In genomic region chr8:104538896-104539295, GRCm38 (mm10) we compare ENCODE assay signal across 27 mouse cellular contexts. TPM values are rescaled to one million over a fixed set of nuclear protein-coding genes. Genes with fewer than 3 reads are reported as not detected.
"Had no signal": no experiment of that assay in that cellular context is flagged by ENCODE, and none has a peak within 500 bp of the region (broad histone marks: within the 10 kb centered on the region; RNA-seq: fewer than 3 reads in every experiment).

No protein-coding gene starts in this region.

- H3K4me2 ChIP-seq: heart, embryonic 11.5 days; heart, embryonic 13.5 days; heart, embryonic 15.5 days; hindbrain, embryonic 12.5 days; hindbrain, embryonic 14.5 days; intestine, embryonic 15.5 days; limb, embryonic 12.5 days; liver, embryonic 11.5 days; liver, embryonic 13.5 days had no signal

- H3K27ac ChIP-seq: gastrocnemius, adult 2 months; heart, adult 2 months; heart, embryonic 13.5 days; heart, embryonic 15.5 days; hindbrain, embryonic 10.5 days; hindbrain, embryonic 12.5 days; hindbrain, embryonic 14.5 days; intestine, embryonic 15.5 days; limb, embryonic 10.5 days; limb, embryonic 12.5 days; liver, embryonic 13.5 days had no signal

- H3K9me3 ChIP-seq: heart, embryonic 13.5 days; heart, embryonic 15.5 days; hindbrain, embryonic 10.5 days; hindbrain, embryonic 12.5 days; intestine, embryonic 15.5 days; limb, embryonic 10.5 days; limb, embryonic 12.5 days; liver, embryonic 13.5 days had no signal

- H3K9ac ChIP-seq: heart, embryonic 13.5 days; heart, embryonic 15.5 days; hindbrain, embryonic 12.5 days; hindbrain, embryonic 14.5 days; intestine, embryonic 15.5 days; limb, embryonic 12.5 days; liver, embryonic 13.5 days had no signal

- ATAC-seq: hindbrain, embryonic 16.5 days; inflammation-experienced regulatory T-cells, adult 6 months; intestine, embryonic 15.5 days; intestine, postnatal 0 days had no signal

- H3K36me3 ChIP-seq: heart, embryonic 13.5 days; heart, embryonic 15.5 days; hindbrain, embryonic 10.5 days; hindbrain, embryonic 12.5 days; intestine, embryonic 15.5 days; limb, embryonic 10.5 days; limb, embryonic 12.5 days; liver, embryonic 13.5 days had no signal

- DNase-seq: gastrocnemius, adult 2 months; gastrocnemius, postnatal 10 days; gastrocnemius, postnatal 25 days; heart, adult 2 months; heart, postnatal 14 days; heart, postnatal 4 days; kidney, adult 18-20 months; kidney, adult 8-10 months; kidney, postnatal 10 days; kidney, postnatal 25 days; kidney, postnatal 4 days; liver; liver, embryonic 13.5 days had no signal

- H3K4me3 ChIP-seq: gastrocnemius, adult 2 months; heart, adult 2 months; heart, embryonic 13.5 days; heart, embryonic 15.5 days; hindbrain, embryonic 10.5 days; hindbrain, embryonic 12.5 days; intestine, embryonic 15.5 days; limb, embryonic 10.5 days; limb, embryonic 12.5 days; liver, embryonic 13.5 days had no signal

RNA-seq across cellular contexts. Expression of gene Car7, which starts 4.4 kb away (rescaled TPM):
- total RNA-seq: granulocyte monocyte progenitor cell, adult 5-6 weeks had no signal

RNA-seq across cellular contexts. Expression of gene Terb1, which starts 29.2 kb away (rescaled TPM):
- total RNA-seq: gastrocnemius, adult 2 months; gastrocnemius, postnatal 10 days; granulocyte monocyte progenitor cell, adult 5-6 weeks; heart, adult 2 months; heart, postnatal 14 days; heart, postnatal 4 days had no signal
- polyA plus RNA-seq: heart, adult 2 months; inflammation-experienced regulatory T-cells, adult 6 months had no signal
